Mouse (Mus musculus) heart, adult 10 weeks (tissue): Measurements from ENCODE around the gene Lgi4. TPM values are rescaled to one million over a fixed set of nuclear protein-coding genes. Genes with fewer than 3 reads are reported as not detected.

Source experiments
- polyA plus RNA-seq: library from polyadenylated mRNA; stranded (reverse); fragments of 350-450 nt; fragmentation: Illumina TruSeq; extraction: RNeasy Lipid Tissue Mini Kit (QIAGEN cat#74804); gene quantifications from one replicate; pipeline ENCODE4 v1.2.3, GENCODE M21; 2014; ENCODE audit warnings: low read depth, low replicate concordance

The Lgi4 gene
- 5.1 TPM for polyA plus RNA-seq

GRCm38 (mm10) chr7:31059108-31059507 is at the start of gene Lgi4:
Gene Lgi4, plus strand, starts transcription at chr7:31059342.

GRCm38 (mm10) chr7:31042431-31042910 is 16.7 kb upstream of the Lgi4 start, which contains the start of gene Fxyd5:
Gene Fxyd5, minus strand, starts transcription at chr7:31042481.

GRCm38 (mm10) chr7:31051321-31052021 is 7.7 kb upstream of the Lgi4 start, which contains the start of gene Fxyd7:
Gene Fxyd7, minus strand, starts transcription at chr7:31051467.

GRCm38 (mm10) chr7:31057071-31057470 is 2.1 kb upstream of the Lgi4 start, which contains the start of gene Fxyd1:
Gene Fxyd1, minus strand, starts transcription at chr7:31057199.

GRCm38 (mm10) chr7:31076492-31076891 is 17.4 kb downstream of the Lgi4 start, which contains the start of gene Fxyd3:
Gene Fxyd3, minus strand, starts transcription at chr7:31076704.

GRCm38 (mm10) chr7:31115182-31115581 is 56.0 kb downstream of the Lgi4 start, which contains the start of gene Hpn:
Gene Hpn, minus strand, starts transcription at chr7:31115290.

Other genes starting within 250 kb of the Lgi4 start
- gene Ffar2, start 235.6 kb upstream of the Lgi4 start, polyA plus RNA-seq, result not detected
- gene Ffar3, start 203.2 kb upstream of the Lgi4 start, polyA plus RNA-seq, result not detected
- gene Ffar1, start 197.8 kb upstream of the Lgi4 start, polyA plus RNA-seq, result not detected
- 0.76 TPM for gene Cd22, start 179.0 kb upstream of the Lgi4 start, polyA plus RNA-seq
- 0.18 TPM for gene Mag, start 144.5 kb upstream of the Lgi4 start, polyA plus RNA-seq
- 6.3 TPM for gene Hamp2, start 134.7 kb upstream of the Lgi4 start, polyA plus RNA-seq
- 44.7 TPM for gene Hamp, start 115.3 kb upstream of the Lgi4 start, polyA plus RNA-seq
- 166 TPM for gene Usf2, start 102.5 kb upstream of the Lgi4 start, polyA plus RNA-seq
- gene Lsr, start 85.9 kb upstream of the Lgi4 start, polyA plus RNA-seq, result 3.3 TPM
- not detected for gene Fam187b, start 85.6 kb upstream of the Lgi4 start, polyA plus RNA-seq
- 43.3 TPM for gene Fxyd5, start 16.9 kb upstream of the Lgi4 start, polyA plus RNA-seq
- 2.0 TPM for gene Fxyd7, start 7.9 kb upstream of the Lgi4 start, polyA plus RNA-seq
- gene Fxyd1, start 2.1 kb upstream of the Lgi4 start, polyA plus RNA-seq, result 1,227 TPM
- 4.2 TPM for gene Fxyd3, start 17.4 kb downstream of the Lgi4 start, polyA plus RNA-seq
- 2.8 TPM for gene Hpn, start 55.9 kb downstream of the Lgi4 start, polyA plus RNA-seq
- 16.1 TPM for gene Scn1b, start 67.7 kb downstream of the Lgi4 start, polyA plus RNA-seq
- 43.0 TPM for gene Gramd1a, start 96.6 kb downstream of the Lgi4 start, polyA plus RNA-seq
- not detected for gene Scgb2b2, start 231.2 kb downstream of the Lgi4 start, polyA plus RNA-seq
- gene Scgb1b2, start 232.5 kb downstream of the Lgi4 start, polyA plus RNA-seq, result not detected